Mouse (Mus musculus) bone marrow, adult 2 months (tissue): ENCODE measurements around the gene Pigk.

Experiments
- CTCF ChIP-seq: fragments of 200-500 bp; IDR thresholded peaks from 2 replicates; pipeline ENCODE4 v1.5.1; 2011; ENCODE audit warnings: low read length, control low read depth; ENCODE audit not compliant: control insufficient read depth, insufficient read depth
- POLR2A ChIP-seq: fragments of 200-500 bp; IDR thresholded peaks from 2 replicates; pipeline ENCODE4 v1.6.1; 2011; ENCODE audit warnings: low read depth, mild to moderate bottlenecking, control low read depth, low read length, borderline replicate concordance; ENCODE audit not compliant: control insufficient read depth

DNA sequence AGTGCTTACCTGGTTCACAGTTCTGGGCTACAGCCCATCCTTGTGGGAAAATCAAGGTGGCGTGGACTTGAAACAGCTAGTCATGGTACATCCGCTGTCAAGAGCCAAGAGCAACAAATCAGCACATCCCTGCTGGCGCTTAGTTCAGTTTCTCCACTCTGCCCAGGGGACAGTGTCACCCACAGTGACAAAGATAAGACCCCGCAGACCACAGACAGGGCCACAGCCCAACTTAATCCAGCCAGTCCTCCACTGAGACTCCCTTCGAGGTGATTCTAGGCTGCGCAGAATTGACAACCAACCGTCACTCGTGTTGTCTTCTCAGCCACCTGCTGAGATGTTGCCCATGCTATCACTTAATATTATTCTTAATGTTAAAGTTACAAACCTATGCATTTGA is 211.5 kb downstream of the Pigk start:
- TF ChIP-seq CTCF (no peak), POLR2A (no peak)
